Mouse (Mus musculus) small intestine, adult 2 months (tissue): ENCODE measurements at regions not wholly inside any gene's neighbourhood (a gene's known extent, or its start where the extent isn't known, plus 50 kb on each side); places are given as distances from the start of the nearest gene placed in this dataset.

Source experiments
- CTCF ChIP-seq: fragments of 200-500 bp; IDR thresholded peaks from 2 replicates; pipeline ENCODE4 v1.5.1; 2012; ENCODE audit warnings: low read depth, mild to moderate bottlenecking, control low read depth, inconsistent platforms, low read length, moderate library complexity, mixed read lengths; ENCODE audit not compliant: insufficient replicate concordance, insufficient read length; ENCODE audit errors: extremely low read depth
- POLR2A ChIP-seq: fragments of 200-500 bp; IDR thresholded peaks from 2 replicates; pipeline ENCODE4 v1.6.1; 2012; ENCODE audit warnings: low read depth, mild to moderate bottlenecking, control low read depth, inconsistent platforms, low read length, moderate library complexity

DNA sequence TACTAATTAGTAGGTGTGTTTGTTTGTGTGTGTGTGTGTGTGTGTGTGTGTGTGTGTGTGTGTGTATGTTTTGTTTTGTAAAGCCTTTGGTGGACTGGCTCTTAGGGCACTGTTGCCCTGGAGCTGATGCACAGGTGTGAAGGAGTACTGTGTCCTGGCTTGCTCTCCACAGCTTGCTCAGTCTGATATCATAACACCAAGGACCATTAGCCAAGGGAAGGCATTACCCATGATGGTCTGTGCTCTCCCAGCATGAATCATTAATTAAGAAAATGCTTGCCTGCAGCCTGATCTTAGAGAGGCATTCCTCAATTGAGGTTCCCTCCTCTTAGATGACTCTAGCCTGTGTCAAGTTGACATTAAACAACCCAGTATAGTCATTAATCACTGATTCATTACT lies 54.7 kb downstream of the Spry2 start:
- TF ChIP-seq POLR2A (no peak), CTCF (no peak)
